Mouse (Mus musculus): ENCODE measurements around the gene Gm20826.
"Not testable (repeated sequence)": the region's sequence is repeated elsewhere in the genome, so short reads cannot be mapped to it uniquely, and the experiment has no call there.

Gm20826 gene

DNA sequence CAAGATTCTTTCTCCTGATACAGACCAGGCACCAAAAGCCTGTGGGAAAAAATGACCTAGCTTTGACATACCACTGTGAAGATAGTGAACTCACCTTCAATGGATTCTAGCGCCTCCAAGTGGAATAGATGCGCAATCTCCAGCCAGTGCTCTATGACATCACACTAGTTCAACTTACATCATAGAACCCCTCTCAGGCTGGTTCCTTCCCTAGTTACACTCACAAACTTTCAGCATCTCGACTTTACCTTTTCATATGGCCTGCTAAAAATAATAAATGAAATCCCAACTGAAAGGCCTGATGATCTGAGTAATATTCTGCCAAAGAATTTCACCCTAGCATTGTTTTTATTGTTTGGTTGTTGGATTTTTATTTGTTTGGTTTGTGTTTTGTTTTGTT is at the start of gene Gm20826:
Gene Gm20826, minus strand, starts transcription at position 101 of the 400 bp plus-strand sequence.
- not testable (repeated sequence) for DNase-seq
